In the genomic region with DNA sequence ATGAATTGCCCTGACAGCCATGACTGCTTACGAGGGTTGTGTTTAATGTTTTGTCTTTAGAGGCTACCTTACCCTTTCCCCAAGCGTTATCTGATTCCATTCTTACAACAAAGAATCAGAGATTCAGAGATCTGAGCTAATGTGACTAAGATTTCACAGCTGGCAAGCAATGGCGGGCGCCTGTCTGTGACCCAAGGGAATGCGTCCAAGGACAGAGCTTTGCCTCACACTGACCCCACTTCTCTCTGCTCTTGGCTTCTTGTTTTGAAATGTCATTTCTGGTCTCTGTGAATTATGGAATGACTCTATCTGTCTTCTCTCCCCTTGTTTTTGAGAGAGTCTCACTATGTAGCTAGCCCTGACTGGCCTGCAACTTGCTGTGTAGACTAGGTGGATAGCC, we compare ENCODE assay signal across 18 mouse cellular contexts. TPM values are rescaled to one million over a fixed set of nuclear protein-coding genes. Genes with fewer than 3 reads are reported as not detected.
DNase-seq lines count a peak whose midpoint lies in the region; ATAC-seq lines count a peak whose summit lies in the region.
"Had no signal": no experiment of that assay in that cellular context is flagged by ENCODE, and none has a peak within 500 bp of the region (broad histone marks: within the 10 kb centered on the region; RNA-seq: fewer than 3 reads in every experiment).

No protein-coding gene starts in this region.

- H3K27me3 ChIP-seq in kidney, embryonic 16.5 days (ENCODE audit: insufficient read depth, low read length), result no peaks in the 10 kb centered on the region
- H3K27me3 ChIP-seq: CH12.LX; limb, embryonic 13.5 days had no signal

- no peak overlapping the region for H3K27ac ChIP-seq in kidney, embryonic 16.5 days (ENCODE audit: low read length)
- H3K27ac ChIP-seq: hindbrain, embryonic 10.5 days; left cerebral cortex, adult 2 months; limb, embryonic 13.5 days had no signal

- H3K4me3 ChIP-seq in kidney, embryonic 16.5 days (ENCODE audit: low read length), result no peak overlapping the region
- H3K4me3 ChIP-seq: hindbrain, embryonic 10.5 days; left cerebral cortex, adult 2 months; limb, embryonic 13.5 days had no signal

- DNase-seq in gastrocnemius, adult 18-20 months (ENCODE audit: low spot score), result peak; percentile 59
- no peak for DNase-seq in gastrocnemius, postnatal 25 days
- DNase-seq in kidney, postnatal 14 days, result peak; percentile 39
- peak; percentile 67 for DNase-seq in adrenal gland, adult 8-10 months
- peak; percentile 38 for DNase-seq in lung, postnatal 14 days
- DNase-seq in natural killer cell, adult 2 months (ENCODE audit: low spot score in 2 of 2), result no peak
- DNase-seq: cerebellum, adult 8-10 months; gastrocnemius, postnatal 10 days; liver, postnatal 0 days; right cerebral cortex, adult 18-20 months; spleen, adult 18-20 months had no signal

- ATAC-seq in kidney, embryonic 16.5 days (ENCODE audit: low FRiP score, low TSS enrichment), result no peak
- ATAC-seq in megakaryocyte-erythroid progenitor cell, adult 5-6 weeks (replicated peaks; ENCODE audit: low FRiP score, low TSS enrichment, poor library complexity, severe bottlenecking), result no peak
- ATAC-seq: forebrain, embryonic 14.5 days; liver, postnatal 0 days had no signal

- no peak overlapping the region for H3K4me2 ChIP-seq in kidney, embryonic 16.5 days (replicated peaks; ENCODE audit: low read depth, low read length)
- H3K4me2 ChIP-seq: limb, embryonic 13.5 days had no signal

- no peaks in the 10 kb centered on the region for H3K9me3 ChIP-seq in kidney, embryonic 16.5 days (ENCODE audit: low read length)
- H3K9me3 ChIP-seq: hindbrain, embryonic 10.5 days; limb, embryonic 13.5 days had no signal

- no peaks in the 10 kb centered on the region for H3K36me3 ChIP-seq in kidney, embryonic 16.5 days (ENCODE audit: insufficient read depth, low read length)
- H3K36me3 ChIP-seq: hindbrain, embryonic 10.5 days; limb, embryonic 13.5 days had no signal

- 36% methylated on average over 5 of the region's 5 CpGs for WGBS in kidney, embryonic 16.5 days

- H3K4me1 ChIP-seq in kidney, embryonic 16.5 days (ENCODE audit: insufficient read depth, low read length), result peaks cover 24% of the 10 kb centered on the region

- H3K9ac ChIP-seq in kidney, embryonic 16.5 days (replicated peaks; ENCODE audit: low read length), result no peak overlapping the region
- H3K9ac ChIP-seq: limb, embryonic 13.5 days; liver, postnatal 0 days had no signal

RNA-seq across cellular contexts. Expression of gene Cnst, which starts 17.8 kb away (rescaled TPM):
- total RNA-seq in gastrocnemius, adult 18-20 months (2021), result 10 to 100 TPM; 31.6 to 34.2 TPM
- 10 to 100 TPM; 19.9 to 26.2 TPM for total RNA-seq in gastrocnemius, postnatal 25 days (2021)
- polyA plus RNA-seq in kidney, embryonic 16.5 days (2015; fragmentation: Nextera tagmentation; extraction: Ambion mirVana), result 16.3 and 16.5 TPM in 2 replicates
- 10 to 100 TPM; 18.4 to 30.6 (median 23.5) TPM for total RNA-seq in adrenal gland, adult 8-10 months (2022)
- total RNA-seq in megakaryocyte-erythroid progenitor cell, adult 5-6 weeks (2014; fragmentation: Nextera tagmentation), result 18.3 and 21.0 TPM in 2 replicates
- 16.3 and 18.4 TPM in 2 replicates for total RNA-seq in megakaryocyte-erythroid progenitor cell, adult 5-6 weeks (2017)

RNA-seq across cellular contexts. Expression of gene Tfb2m, which starts 17.9 kb away (rescaled TPM):
- 10 to 100 TPM; 40.5 to 53.5 TPM for total RNA-seq in gastrocnemius, adult 18-20 months (2021)
- 10 to 100 TPM; 31.0 to 36.5 TPM for total RNA-seq in gastrocnemius, postnatal 25 days (2021)
- polyA plus RNA-seq in kidney, embryonic 16.5 days (2015; fragmentation: Nextera tagmentation; extraction: Ambion mirVana), result 27.1 and 38.0 TPM in 2 replicates
- 10 to 100 TPM; 34.7 to 47.0 (median 41.0) TPM for total RNA-seq in adrenal gland, adult 8-10 months (2022)
- 30.4 and 44.8 TPM in 2 replicates for total RNA-seq in megakaryocyte-erythroid progenitor cell, adult 5-6 weeks (2014; fragmentation: Nextera tagmentation)
- 57.7 and 77.9 TPM in 2 replicates for total RNA-seq in megakaryocyte-erythroid progenitor cell, adult 5-6 weeks (2017)

RNA-seq across cellular contexts. Expression of gene Smyd3, which starts 46.1 kb away (rescaled TPM):
- total RNA-seq in gastrocnemius, adult 18-20 months (2021), result 1 to 10 TPM; 5.1 to 5.2 TPM
- 1 to 10 TPM; 4.1 to 4.6 TPM for total RNA-seq in gastrocnemius, postnatal 25 days (2021)
- 20.2 and 21.4 TPM in 2 replicates for polyA plus RNA-seq in kidney, embryonic 16.5 days (2015; fragmentation: Nextera tagmentation; extraction: Ambion mirVana)
- 10 to 100 TPM in 3 of 4 experiments, 1 to 10 TPM in 1; 6.9 to 17.0 (median 12.2) TPM for total RNA-seq in adrenal gland, adult 8-10 months (2022)
- total RNA-seq in megakaryocyte-erythroid progenitor cell, adult 5-6 weeks (2014; fragmentation: Nextera tagmentation), result 32.2 and 48.9 TPM in 2 replicates
- total RNA-seq in megakaryocyte-erythroid progenitor cell, adult 5-6 weeks (2017), result 22.6 and 25.8 TPM in 2 replicates

Comparison
In these comparisons a context has a peak if more than half of its experiments do, and no peak if none do; other contexts are left out.
1. DNase-seq: peak in gastrocnemius, adult 18-20 months (single experiment), kidney, postnatal 14 days (single experiment), adrenal gland, adult 8-10 months (single experiment) and lung, postnatal 14 days (single experiment); none in gastrocnemius, postnatal 25 days (single experiment) and natural killer cell, adult 2 months (0 of 2).